Mouse (Mus musculus): ENCODE measurements around the gene Atrip. TPM values are rescaled to one million over a fixed set of nuclear protein-coding genes. Genes with fewer than 3 reads are reported as not detected.

Gene Atrip
- polyA plus RNA-seq, 1 experiment from 2014 or later: 32.8 TPM

- Histone ChIP-seq H3K9ac (replicated peaks) (no peak overlapping the region), H3K4me1 (no peaks in the 10 kb centered on the region), H3K4me2 (no peak overlapping the region), H3K9me3 (replicated peaks) (no peaks in the 10 kb centered on the region), H3K36me3 (peaks cover 23% of the 10 kb centered on the region), H3K4me3 (replicated peaks) (no peak overlapping the region), H3K27ac (replicated peaks) (no peak overlapping the region), H3K27me3 (replicated peaks) (no peaks in the 10 kb centered on the region)
- WGBS: 82% methylated on average over 5 of the region's 5 CpGs
- no peak for ATAC-seq (ENCODE audit: low FRiP score)
Observed at GRCm38 (mm10) chr9:109028919-109029318, 45.0 kb downstream of the Atrip start.

- ATAC-seq (ENCODE audit: low FRiP score): no peak
- H3K4me2 ChIP-seq: no peak overlapping the region
- H3K4me1 ChIP-seq: no peaks in the 10 kb centered on the region
- H3K36me3 ChIP-seq: peaks cover 23% of the 10 kb centered on the region
- no peak overlapping the region for H3K9ac ChIP-seq (replicated peaks)
- H3K27ac ChIP-seq (replicated peaks): no peak overlapping the region
- 77% methylated on average over 3 of the region's 3 CpGs for WGBS
- H3K4me3 ChIP-seq (replicated peaks): no peak overlapping the region
- no peaks in the 10 kb centered on the region for H3K9me3 ChIP-seq (replicated peaks)
- H3K27me3 ChIP-seq (replicated peaks): no peaks in the 10 kb centered on the region
Observed at GRCm38 (mm10) chr9:109028421-109028820, 45.5 kb downstream of the Atrip start.

DNA sequence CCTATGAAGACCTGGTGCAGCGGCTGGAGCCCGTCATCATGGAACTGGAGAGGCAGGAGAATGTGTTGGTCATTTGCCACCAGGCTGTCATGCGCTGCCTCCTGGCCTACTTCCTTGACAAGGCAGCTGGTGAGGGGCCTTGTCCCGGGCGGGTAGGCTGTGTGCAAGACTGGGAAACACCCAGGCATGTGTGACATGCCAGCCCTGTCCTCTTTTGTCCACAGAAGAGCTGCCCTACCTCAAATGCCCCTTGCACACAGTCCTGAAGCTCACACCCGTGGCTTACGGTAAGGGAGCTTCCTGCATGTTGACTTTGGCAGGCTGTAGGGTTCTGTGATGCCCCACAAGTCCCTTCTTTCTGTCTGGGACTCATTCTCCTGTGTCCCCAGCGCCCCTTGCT is 46.4 kb downstream of the Atrip start:
- no peak overlapping the region for H3K4me3 ChIP-seq (replicated peaks)
- no peaks in the 10 kb centered on the region for H3K4me1 ChIP-seq
- no peaks in the 10 kb centered on the region for H3K9me3 ChIP-seq (replicated peaks)
- H3K4me2 ChIP-seq: no peak overlapping the region
- H3K27ac ChIP-seq (replicated peaks): no peak overlapping the region
- whole genome bisulfite sequencing: 89% methylated on average over 8 of the region's 8 CpGs
- no peaks in the 10 kb centered on the region for H3K27me3 ChIP-seq (replicated peaks)
- peaks cover 26% of the 10 kb centered on the region for H3K36me3 ChIP-seq
- no peak for ATAC-seq (ENCODE audit: low FRiP score)
- H3K9ac ChIP-seq (replicated peaks): no peak overlapping the region

DNA sequence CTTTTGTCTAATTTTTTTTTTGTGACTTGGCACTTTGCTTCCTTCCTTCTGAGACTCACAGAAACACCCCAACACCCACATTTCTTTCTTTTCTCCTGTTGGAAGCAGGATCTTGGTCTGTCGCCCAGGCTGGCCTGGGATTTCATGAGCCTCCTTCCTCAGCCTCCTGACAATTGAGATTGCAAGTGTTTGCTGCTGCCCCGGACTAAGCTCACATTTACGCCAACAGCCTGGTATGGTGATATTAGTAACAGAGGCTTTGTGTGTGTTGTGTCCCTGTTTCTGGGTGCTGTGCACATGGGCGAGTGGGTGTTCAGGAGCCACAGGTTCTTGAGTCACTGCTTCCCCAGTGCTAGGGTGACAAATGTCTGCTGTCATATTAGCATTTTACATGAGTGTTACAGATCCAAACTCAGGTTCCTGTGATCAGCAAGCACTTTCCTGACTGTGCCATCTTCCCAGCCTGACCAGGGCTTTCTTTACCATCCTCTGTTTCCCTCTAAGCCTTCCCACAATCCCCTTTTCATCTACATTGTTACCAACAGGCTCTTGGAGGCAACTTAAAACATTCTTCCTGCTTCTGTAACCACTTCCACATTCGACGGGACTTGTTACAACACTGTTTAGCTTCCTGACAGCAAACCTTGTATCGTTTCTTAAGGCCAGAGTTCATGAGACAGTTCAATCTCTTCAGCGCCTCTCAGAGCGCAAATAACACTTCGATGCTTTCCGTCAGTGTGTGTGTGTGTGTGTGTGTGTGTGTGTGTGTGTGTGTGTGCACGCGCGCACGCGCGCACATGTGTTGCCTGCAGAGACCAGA is 50.8 kb downstream of the Atrip start:
- ATAC-seq (ENCODE audit: low FRiP score): no peak
- H3K4me3 ChIP-seq (replicated peaks): no peak overlapping the region
- no peaks in the 10 kb centered on the region for H3K9me3 ChIP-seq (replicated peaks)
- H3K9ac ChIP-seq (replicated peaks): no peak overlapping the region
- H3K27me3 ChIP-seq (replicated peaks): no peaks in the 10 kb centered on the region
- H3K27ac ChIP-seq (replicated peaks): no peak overlapping the region
- H3K36me3 ChIP-seq: peaks cover 16% of the 10 kb centered on the region
- 91% methylated on average over 17 of the region's 17 CpGs for WGBS
- no peak overlapping the region for H3K4me2 ChIP-seq
- no peaks in the 10 kb centered on the region for H3K4me1 ChIP-seq

DNA sequence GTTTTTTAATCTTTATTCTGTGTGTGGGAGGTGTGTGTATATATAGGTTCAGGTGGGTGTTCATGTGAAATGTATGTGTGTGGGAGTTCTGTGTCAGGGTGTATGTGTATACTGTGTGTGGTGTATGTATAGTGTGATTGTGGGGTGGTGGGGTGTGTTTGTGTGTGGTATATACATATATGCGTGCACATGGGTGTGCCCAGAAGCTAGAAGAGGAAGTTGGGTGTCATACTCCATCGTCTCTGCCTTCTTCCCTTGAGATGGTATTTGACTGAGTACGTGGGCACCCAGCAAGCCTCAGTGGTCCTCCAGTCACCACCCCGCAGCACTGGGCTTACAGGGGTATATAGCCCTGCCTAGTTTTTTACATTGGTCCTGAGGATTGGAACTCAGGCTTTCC is 52.5 kb downstream of the Atrip start:
- Histone ChIP-seq H3K9ac (replicated peaks) (no peak overlapping the region), H3K27ac (replicated peaks) (no peak overlapping the region), H3K9me3 (replicated peaks) (no peaks in the 10 kb centered on the region), H3K4me2 (no peak overlapping the region), H3K36me3 (peaks cover 26% of the 10 kb centered on the region), H3K4me1 (no peaks in the 10 kb centered on the region), H3K4me3 (replicated peaks) (no peak overlapping the region), H3K27me3 (replicated peaks) (no peaks in the 10 kb centered on the region)
- 86% methylated on average over 4 of the region's 4 CpGs for WGBS
- no peak for ATAC-seq (ENCODE audit: low FRiP score)

DNA sequence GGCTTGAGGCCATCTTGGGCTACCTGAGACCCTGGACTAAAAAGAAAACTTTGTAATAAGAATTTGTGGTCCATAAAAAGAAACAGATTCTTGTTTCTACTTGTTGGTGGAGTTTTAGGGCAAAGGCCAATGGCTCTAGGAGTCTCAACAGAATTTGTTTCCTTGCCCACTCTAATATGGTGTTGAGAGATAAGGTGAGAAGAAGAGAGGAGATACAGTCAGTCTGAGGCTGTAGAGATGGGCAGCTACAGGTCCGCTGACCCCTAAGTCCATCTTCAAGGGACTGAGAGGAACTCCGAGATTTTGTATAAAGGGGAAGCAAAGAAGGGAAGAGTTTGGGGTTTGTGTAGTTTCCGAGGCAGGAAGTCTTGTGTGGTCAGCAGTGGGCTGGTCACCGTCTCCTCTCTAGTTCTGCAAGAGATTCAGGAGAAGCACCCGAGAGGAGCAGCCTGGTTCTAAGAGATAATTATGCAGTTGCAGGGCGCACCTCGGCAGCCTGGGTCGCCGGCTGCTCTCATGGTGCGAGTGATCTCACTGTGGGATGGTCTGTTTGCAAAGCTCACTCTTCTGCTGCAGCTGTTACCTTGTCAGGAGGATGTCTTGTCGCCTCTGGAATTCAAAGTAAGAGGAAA is 56.8 kb downstream of the Atrip start:
- H3K9me3 ChIP-seq (replicated peaks): no peaks in the 10 kb centered on the region
- ATAC-seq (ENCODE audit: low FRiP score): no peak
- 70% methylated on average over 11 of the region's 11 CpGs for WGBS
- no peaks in the 10 kb centered on the region for H3K4me1 ChIP-seq
- H3K27me3 ChIP-seq (replicated peaks): no peaks in the 10 kb centered on the region
- no peak overlapping the region for H3K4me3 ChIP-seq (replicated peaks)
- H3K36me3 ChIP-seq: peaks cover 18% of the 10 kb centered on the region
- H3K9ac ChIP-seq (replicated peaks): no peak overlapping the region
- no peak overlapping the region for H3K4me2 ChIP-seq
- no peak overlapping the region for H3K27ac ChIP-seq (replicated peaks)

- ATAC-seq (ENCODE audit: low FRiP score): no peak
Observed at GRCm38 (mm10) chr9:109015397-109015796, 58.5 kb downstream of the Atrip start.

GRCm38 (mm10) chr9:109010316-109010690 is 63.6 kb downstream of the Atrip start:
- no peaks in the 10 kb centered on the region for H3K27me3 ChIP-seq (replicated peaks)

More at GRCm38 (mm10) chr9:109015397-109015796, 58.5 kb downstream of the Atrip start:
- Histone ChIP-seq H3K4me3 (replicated peaks) (no peak overlapping the region), H3K4me1 (no peaks in the 10 kb centered on the region), H3K27ac (replicated peaks) (no peak overlapping the region), H3K27me3 (replicated peaks) (no peaks in the 10 kb centered on the region), H3K4me2 (no peak overlapping the region), H3K36me3 (peaks cover 22% of the 10 kb centered on the region), H3K9me3 (replicated peaks) (no peaks in the 10 kb centered on the region), H3K9ac (replicated peaks) (no peak overlapping the region)
- WGBS: 74% methylated on average over 8 of the region's 8 CpGs

GRCm38 (mm10) chr9:109009636-109010315 is 64.1 kb downstream of the Atrip start:
- Histone ChIP-seq H3K4me1 (no peaks in the 10 kb centered on the region), H3K4me3 (replicated peaks) (no peak overlapping the region), H3K27me3 (replicated peaks) (no peaks in the 10 kb centered on the region), H3K4me2 (no peak overlapping the region), H3K27ac (replicated peaks) (no peak overlapping the region), H3K9ac (replicated peaks) (no peak overlapping the region), H3K36me3 (peaks cover 34% of the 10 kb centered on the region), H3K9me3 (replicated peaks) (no peaks in the 10 kb centered on the region)
- 64% methylated on average over 17 of the region's 17 CpGs for WGBS
- no peak for ATAC-seq (ENCODE audit: low FRiP score)

More at GRCm38 (mm10) chr9:109010316-109010690, 63.6 kb downstream of the Atrip start:
- no peak for ATAC-seq (ENCODE audit: low FRiP score)
- Histone ChIP-seq H3K27ac (replicated peaks) (no peak overlapping the region), H3K9ac (replicated peaks) (no peak overlapping the region), H3K9me3 (replicated peaks) (no peaks in the 10 kb centered on the region), H3K4me3 (replicated peaks) (no peak overlapping the region), H3K4me2 (no peak overlapping the region), H3K4me1 (no peaks in the 10 kb centered on the region), H3K36me3 (peaks cover 35% of the 10 kb centered on the region)
- 85% methylated on average over 14 of the region's 14 CpGs for WGBS

DNA sequence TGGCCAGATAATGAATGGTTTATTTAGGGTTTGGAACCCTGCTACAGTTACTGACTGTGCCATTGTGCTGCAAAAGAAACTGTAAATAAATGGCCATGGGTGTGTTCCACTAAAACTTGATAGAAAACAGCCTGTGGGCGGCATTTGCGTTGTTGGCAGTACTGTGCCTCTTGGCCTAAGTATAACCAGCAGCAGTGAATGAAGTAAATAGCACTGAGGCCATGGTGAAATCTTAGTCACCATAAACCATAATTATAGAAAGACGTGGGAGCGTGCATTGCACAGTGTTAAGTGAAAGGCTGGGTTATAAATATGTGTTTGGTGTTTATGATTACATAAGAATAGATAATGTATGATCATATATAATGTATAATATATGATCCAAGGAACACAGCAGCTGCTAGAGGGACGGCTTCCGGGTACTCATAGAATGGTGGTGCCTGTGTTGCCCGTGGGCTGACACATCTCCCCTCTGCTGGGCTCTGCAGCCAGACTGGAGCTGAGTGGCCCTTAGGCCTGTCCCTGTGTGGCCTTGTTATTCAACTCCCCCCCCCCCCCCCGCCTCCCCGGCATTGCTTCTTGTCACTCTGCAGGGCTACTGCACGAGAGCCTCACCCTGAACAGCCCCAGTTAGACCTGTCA is 64.8 kb downstream of the Atrip start:
- Histone ChIP-seq H3K4me1 (no peaks in the 10 kb centered on the region), H3K9ac (replicated peaks) (no peak overlapping the region), H3K9me3 (replicated peaks) (no peaks in the 10 kb centered on the region), H3K36me3 (peaks cover 34% of the 10 kb centered on the region), H3K27ac (replicated peaks) (no peak overlapping the region), H3K27me3 (replicated peaks) (no peaks in the 10 kb centered on the region), H3K4me3 (replicated peaks) (no peak overlapping the region), H3K4me2 (no peak overlapping the region)
- ATAC-seq (ENCODE audit: low FRiP score): no peak
- 77% methylated on average over 10 of the region's 10 CpGs for WGBS

DNA sequence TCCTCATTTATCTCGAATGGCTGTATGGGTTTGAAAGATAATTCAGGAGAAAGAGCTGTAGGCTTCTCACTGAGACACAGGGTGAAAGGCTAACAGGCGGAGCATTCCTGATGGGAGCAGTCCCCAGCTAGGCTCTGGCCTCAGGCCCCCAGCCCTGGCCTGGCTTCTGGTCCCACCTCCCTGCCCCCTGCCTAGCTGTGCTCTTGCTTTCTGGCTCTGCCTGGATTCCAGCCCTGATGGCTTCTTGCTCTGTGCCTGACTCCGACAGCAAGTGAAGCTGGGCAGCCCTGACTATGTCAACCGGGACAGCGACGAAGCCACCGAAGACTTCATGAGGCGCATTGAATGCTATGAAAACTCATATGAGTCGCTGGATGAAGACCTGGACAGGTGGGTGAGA is 65.8 kb downstream of the Atrip start:
- Histone ChIP-seq H3K4me2 (no peak overlapping the region), H3K36me3 (peaks cover 31% of the 10 kb centered on the region), H3K27ac (replicated peaks) (no peak overlapping the region), H3K4me1 (no peaks in the 10 kb centered on the region), H3K27me3 (replicated peaks) (no peaks in the 10 kb centered on the region), H3K9me3 (replicated peaks) (no peaks in the 10 kb centered on the region), H3K4me3 (replicated peaks) (no peak overlapping the region), H3K9ac (replicated peaks) (no peak overlapping the region)
- ATAC-seq (ENCODE audit: low FRiP score): no peak
- WGBS: 86% methylated on average over 9 of the region's 9 CpGs
